Mouse (Mus musculus): ENCODE measurements around the gene Rorc. TPM values are rescaled to one million over a fixed set of nuclear protein-coding genes. Genes with fewer than 3 reads are reported as not detected.

The Rorc gene
- total and polyA plus RNA-seq, 3 experiments: not detected

DNA sequence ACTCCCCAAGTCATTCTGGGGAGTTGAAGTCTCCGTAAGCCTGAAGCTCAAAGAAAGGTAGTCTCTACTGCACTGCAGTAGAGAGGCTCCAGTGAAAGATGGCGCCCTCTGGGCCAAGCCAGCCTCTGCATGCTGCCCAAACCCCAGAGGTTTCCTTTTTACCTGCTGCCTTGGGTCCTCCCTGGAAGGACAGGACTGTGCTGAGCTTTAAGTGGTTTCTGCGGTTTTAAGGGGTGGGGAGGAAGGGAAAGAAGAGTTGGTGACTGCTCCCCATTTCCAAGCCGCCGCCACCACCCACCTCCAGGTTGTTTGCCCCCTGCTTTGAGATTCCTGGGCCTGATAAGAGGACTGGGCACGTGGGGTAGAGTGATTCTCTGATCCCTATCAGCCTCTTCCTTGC lies 4.0 kb upstream of the Rorc start:
- no peak overlapping the region for H3K4me3 ChIP-seq (ENCODE audit: control insufficient read depth in 1 of 2, insufficient read depth in 1 of 2, low read depth in 2 of 2, low read length in 2 of 2)
- H3K4me1 ChIP-seq (ENCODE audit: control insufficient read depth in 1 of 2, insufficient read depth in 2 of 2, low read length in 2 of 2): peaks cover 0 to 4% of the 10 kb centered on the region in 2 experiments; a peak in 3 of 4 replicates
- TF ChIP-seq POLR2AphosphoS5 (IDR thresholded peaks at IDR 0.05; ENCODE audit: borderline replicate concordance, low read depth, low read length) (no peak), CTCF (IDR thresholded peaks at IDR 0.05 in 2 of 3, conservative IDR thresholded peaks at IDR 0.05 in 1 of 3; ENCODE audit: control insufficient read depth in 1 of 3, insufficient read depth in 1 of 3, low read depth in 2 of 3, low read length in 3 of 3, poor library complexity in 1 of 3, severe bottlenecking in 1 of 3) (no peak), POLR2A (IDR thresholded peaks at IDR 0.05; ENCODE audit: control insufficient read depth in 1 of 2, insufficient read depth in 1 of 2, low read depth in 1 of 2, low read length in 2 of 2, poor library complexity in 1 of 2) (no peak), ELF1 (IDR thresholded peaks at IDR 0.05; ENCODE audit: low read depth, low read length) (no peak), SIN3A (IDR thresholded peaks at IDR 0.05; ENCODE audit: low read length) (no peak), BHLHE40 (IDR thresholded peaks at IDR 0.05; ENCODE audit: borderline replicate concordance, low read depth, low read length) (peak; percentile 50; the same call in 1 of the 2 replicates), ZMIZ1 (IDR thresholded peaks at IDR 0.05; ENCODE audit: low read depth, low read length) (no peak), USF1 (IDR thresholded peaks at IDR 0.05; ENCODE audit: low read depth, low read length) (0 out of 2 replicates have a peak, but pooled peaks have one; percentile 19), NRF1 (IDR thresholded peaks at IDR 0.05; ENCODE audit: insufficient read depth, low read depth, low read length, poor library complexity, severe bottlenecking) (no peak), TCF12 (IDR thresholded peaks at IDR 0.05; ENCODE audit: low read depth, low read length) (no peak), CHD1 (IDR thresholded peaks at IDR 0.05; ENCODE audit: low read depth, low read length) (no peak), USF2 (IDR thresholded peaks at IDR 0.05; ENCODE audit: borderline replicate concordance in 1 of 2, insufficient read depth in 1 of 2, low read depth in 1 of 2, low read length in 2 of 2) (no peak)
- no peaks in the 10 kb centered on the region for H3K9me3 ChIP-seq (replicated peaks; ENCODE audit: insufficient read depth, low read length)
- H3K27me3 ChIP-seq (ENCODE audit: control insufficient read depth in 1 of 2, insufficient read depth in 2 of 2, low read length in 2 of 2): no peaks in the 10 kb centered on the region
- no peak overlapping the region for H3K9ac ChIP-seq (ENCODE audit: control insufficient read depth, low read depth, low read length, poor library complexity, severe bottlenecking)
- H3K27ac ChIP-seq (ENCODE audit: control insufficient read depth, low read depth, low read length): no peak overlapping the region
- DNase-seq (ENCODE audit: low read depth, low spot score): no peak
- H3K79me2 ChIP-seq (ENCODE audit: control insufficient read depth, insufficient read depth, low read length, poor library complexity): no peaks in the 10 kb centered on the region
- peaks cover 0 to 6% of the 10 kb centered on the region in 2 experiments; a peak in 2 of 4 replicates for H3K36me3 ChIP-seq (ENCODE audit: control insufficient read depth in 1 of 2, insufficient read depth in 2 of 2, low read length in 2 of 2)

GRCm38 (mm10) chr3:94369709-94370108 lies 2.9 kb upstream of the Rorc start:
- Histone ChIP-seq H3K27me3 (ENCODE audit: control insufficient read depth in 1 of 2, insufficient read depth in 2 of 2, low read length in 2 of 2) (no peaks in the 10 kb centered on the region), H3K36me3 (ENCODE audit: control insufficient read depth in 1 of 2, insufficient read depth in 2 of 2, low read length in 2 of 2) (peaks cover 0 to 6% of the 10 kb centered on the region in 2 experiments; a peak in 2 of 4 replicates), H3K9ac (ENCODE audit: control insufficient read depth, low read depth, low read length, poor library complexity, severe bottlenecking) (no peak overlapping the region), H3K27ac (ENCODE audit: control insufficient read depth, low read depth, low read length) (no peak overlapping the region), H3K4me1 (ENCODE audit: control insufficient read depth in 1 of 2, insufficient read depth in 2 of 2, low read length in 2 of 2) (peaks cover 0 to 4% of the 10 kb centered on the region in 2 experiments; a peak in 3 of 4 replicates), H3K79me2 (ENCODE audit: control insufficient read depth, insufficient read depth, low read length, poor library complexity) (no peaks in the 10 kb centered on the region), H3K9me3 (replicated peaks; ENCODE audit: insufficient read depth, low read length) (no peaks in the 10 kb centered on the region), H3K4me3 (ENCODE audit: control insufficient read depth in 1 of 2, insufficient read depth in 1 of 2, low read depth in 2 of 2, low read length in 2 of 2) (no peak overlapping the region)
- TF ChIP-seq EP300 (IDR thresholded peaks at IDR 0.05; ENCODE audit: low read depth in 1 of 2, low read length in 2 of 2) (peak; percentile 59 to 65), GATA1 (IDR thresholded peaks at IDR 0.05; ENCODE audit: low read depth, low read length) (peak; percentile 68), ETS1 (IDR thresholded peaks at IDR 0.05; ENCODE audit: low read depth, low read length) (no peak), ZKSCAN1 (IDR thresholded peaks at IDR 0.05; ENCODE audit: low read depth, low read length) (no peak), SIN3A (IDR thresholded peaks at IDR 0.05; ENCODE audit: low read length) (peak; percentile 45; the same call in 1 of the 2 replicates), MEF2A (IDR thresholded peaks at IDR 0.05; ENCODE audit: extremely low read depth, insufficient replicate concordance, low read depth, low read length, poor library complexity, severe bottlenecking) (no peak), MAFK (IDR thresholded peaks at IDR 0.05; ENCODE audit: borderline replicate concordance, low read depth, low read length) (no peak), CHD2 (IDR thresholded peaks at IDR 0.05; ENCODE audit: low read length) (no peak), ZNF384 (IDR thresholded peaks at IDR 0.05; ENCODE audit: low read depth, low read length) (no peak), TBP (IDR thresholded peaks at IDR 0.05; ENCODE audit: low read depth, low read length) (no peak), TCF12 (IDR thresholded peaks at IDR 0.05; ENCODE audit: low read depth, low read length) (no peak), NRF1 (IDR thresholded peaks at IDR 0.05; ENCODE audit: insufficient read depth, low read depth, low read length, poor library complexity, severe bottlenecking) (no peak), MAZ (IDR thresholded peaks at IDR 0.05; ENCODE audit: low read depth, low read length) (0 out of 2 replicates have a peak, but pooled peaks have one; percentile 27)
- peak; percentile 78 for DNase-seq (ENCODE audit: low read depth, low spot score)

All from MEL (cell line).